Mouse (Mus musculus) layer of hippocampus, adult 9-11 months (tissue): ENCODE data around the gene Ankib1.

Experiments used
- DNase-seq: peaks from one replicate; pipeline ENCODE4 v3.0.0; 2022

Ankib1 gene

DNA sequence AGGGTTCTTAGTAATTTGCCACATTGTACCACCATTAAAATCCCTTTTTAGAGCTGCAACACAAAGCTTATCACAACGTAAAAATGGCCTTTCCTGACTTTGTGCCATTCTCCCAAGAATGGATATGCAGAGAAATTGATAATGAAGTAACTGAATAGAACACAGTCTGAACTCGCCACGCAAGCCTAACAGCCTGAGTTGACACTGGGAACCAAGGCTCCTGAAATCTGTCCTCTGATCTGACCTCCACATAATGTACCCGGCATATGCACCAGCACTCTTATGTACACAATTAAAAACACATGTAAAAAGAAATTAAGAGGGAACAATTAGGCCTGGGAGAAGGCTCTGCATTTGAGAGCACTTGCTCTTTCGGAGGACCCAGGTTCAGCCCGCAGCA is 157.4 kb downstream of the Ankib1 start:
- no peak for DNase-seq

DNA sequence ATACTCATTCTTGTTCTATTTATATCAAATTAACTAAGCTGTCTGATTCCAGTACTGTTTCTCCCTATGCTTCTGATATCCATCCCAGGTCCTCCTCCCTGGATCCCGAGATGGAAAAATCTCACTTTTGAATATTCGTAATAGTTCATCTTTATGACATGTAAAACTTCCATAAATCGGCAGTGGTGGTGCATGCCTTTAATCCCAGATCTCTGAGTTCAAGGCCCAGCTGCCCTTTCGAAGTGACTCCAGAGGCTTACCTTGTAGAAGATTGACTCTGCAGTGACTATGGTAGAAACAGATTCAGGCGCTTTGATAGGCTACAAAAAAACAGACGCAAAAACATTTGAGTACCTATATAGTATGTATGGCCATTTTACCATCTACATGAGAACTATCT is 158.1 kb downstream of the Ankib1 start:
- DNase-seq, result no peak
